Mouse (Mus musculus) activated CD4-positive, CD25-positive, alpha-beta regulatory T cell, adult 4 months (primary cell): ENCODE data around the gene Phb. TPM values are rescaled to one million over a fixed set of nuclear protein-coding genes. Genes with fewer than 3 reads are reported as not detected.

Source experiments
- ATAC-seq: one replicate; pipeline ENCODE4 v1.8.0; 2017
- polyA plus RNA-seq, 2 experiments: library from polyadenylated mRNA; unstranded; fragments of 100-300 nt; shearing (Covaris generic); gene quantifications; one replicate each; pipeline ENCODE4 v1.2.1; 2017

The Phb gene
- 100 to 1,000 TPM; 131 to 144 TPM for polyA plus RNA-seq

DNA sequence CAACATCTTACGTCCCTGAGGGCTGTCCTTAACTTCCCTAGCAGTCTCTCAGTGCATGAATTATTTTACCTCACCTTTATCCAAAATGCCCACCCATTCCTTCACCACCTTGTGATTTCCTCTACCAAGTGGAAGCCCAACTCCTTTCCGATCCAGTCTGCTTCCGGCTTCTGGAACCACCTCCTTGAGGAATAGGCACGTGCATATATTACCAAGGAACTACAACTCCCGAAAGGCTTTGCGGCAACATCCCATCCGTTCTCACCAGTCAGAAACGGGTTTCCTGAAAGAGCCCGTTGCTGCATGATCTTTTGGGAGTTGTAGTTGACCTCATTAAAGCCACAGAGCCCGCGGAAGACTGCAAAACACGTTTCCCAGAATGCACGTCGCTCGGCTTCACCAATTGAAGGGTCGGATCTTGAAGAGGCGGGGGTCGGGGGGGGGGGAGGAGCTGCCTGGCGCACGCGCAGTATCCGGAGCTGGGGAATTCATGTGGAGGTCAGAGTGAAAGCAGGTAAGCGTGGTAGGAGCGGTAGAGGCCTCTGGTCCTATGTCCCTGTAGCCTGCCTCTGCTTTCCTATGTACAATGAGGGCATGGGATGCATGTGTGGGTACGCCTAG, at the start of gene Phb:
Gene Phb, plus strand, starts transcription at position 429 of the 621 bp plus-strand sequence.
- ATAC-seq = peak; percentile 94

DNA sequence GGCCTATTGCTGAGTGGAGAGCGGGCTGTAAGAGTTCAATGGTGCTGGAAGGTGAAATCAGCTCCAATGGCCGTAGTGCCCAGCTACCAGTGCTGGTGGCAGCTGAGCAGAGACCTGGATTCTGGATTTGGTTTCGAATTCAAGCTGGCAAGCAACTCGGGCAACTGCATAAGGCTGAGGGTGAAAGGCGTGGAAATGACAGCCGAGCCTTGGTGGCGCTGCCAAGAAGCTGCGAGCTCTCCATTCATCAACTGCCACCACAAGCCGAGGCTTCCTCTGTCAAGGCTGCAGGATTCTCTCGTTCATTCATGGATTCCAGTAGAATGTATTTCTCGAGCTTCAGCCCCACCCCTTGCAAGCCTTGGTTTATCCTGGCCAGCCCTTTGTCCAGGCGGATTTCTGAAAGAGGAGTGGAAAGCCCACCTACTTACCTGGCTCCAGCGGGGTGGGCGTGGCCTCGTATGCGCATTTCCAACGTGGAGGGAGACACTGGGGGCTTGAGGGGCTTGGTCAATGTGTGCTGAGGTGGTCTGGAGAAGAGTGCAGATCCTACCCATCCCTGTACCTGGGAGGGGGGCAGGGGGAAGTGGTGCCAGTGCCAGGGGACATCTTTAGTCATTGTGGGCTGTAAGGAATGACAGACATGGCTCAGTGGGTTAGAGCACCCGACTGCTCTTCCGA, 48.8 kb upstream of the Phb start:
- ATAC-seq = no peak

DNA sequence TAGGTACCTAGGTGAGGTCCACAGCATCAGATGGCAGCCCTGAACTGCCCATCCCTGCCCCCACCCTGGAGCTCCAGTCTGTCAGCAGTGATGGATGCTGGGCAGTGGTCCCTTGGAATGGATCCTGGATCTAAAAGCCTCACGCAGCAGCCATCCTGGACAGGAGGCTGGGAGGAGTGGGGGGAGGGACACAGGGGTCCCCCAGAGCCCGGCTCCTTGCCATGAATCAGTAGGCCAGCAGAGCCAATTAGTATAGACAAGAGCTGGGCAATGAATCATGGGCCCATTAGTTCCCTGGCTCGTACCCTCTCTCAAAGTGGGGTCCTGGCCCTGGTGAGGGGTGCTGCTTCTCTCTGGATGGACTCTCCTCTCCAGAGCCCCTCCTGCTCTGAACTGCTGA, 47.7 kb upstream of the Phb start:
- ATAC-seq = no peak

DNA sequence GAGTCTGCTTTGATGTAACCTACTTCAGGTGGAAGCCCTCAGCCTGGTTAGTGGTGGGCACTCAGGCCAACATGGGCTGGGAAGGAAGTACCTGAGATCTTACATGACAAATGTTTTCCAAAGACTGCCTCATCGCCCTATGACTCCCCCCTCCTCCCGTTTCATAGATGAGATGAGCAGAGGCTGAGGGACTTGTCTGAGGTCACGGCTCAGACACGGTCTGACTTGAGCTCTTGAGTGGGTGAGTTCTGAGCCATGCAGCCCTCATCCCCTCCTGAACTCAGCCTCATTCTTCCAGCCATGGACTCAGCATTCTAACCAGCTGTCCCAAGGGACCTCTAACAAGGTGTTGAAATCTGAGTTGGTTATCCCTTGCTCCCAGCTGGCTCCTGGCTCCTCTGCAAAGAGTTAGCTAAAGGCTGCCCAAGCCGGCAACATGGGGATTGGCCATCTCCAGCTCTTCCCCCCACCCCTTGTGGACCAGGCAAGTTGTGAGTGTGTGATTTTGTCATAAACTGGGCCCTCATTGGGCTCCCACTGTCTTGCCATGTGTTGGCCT, 46.8 kb upstream of the Phb start:
- ATAC-seq = no peak

DNA sequence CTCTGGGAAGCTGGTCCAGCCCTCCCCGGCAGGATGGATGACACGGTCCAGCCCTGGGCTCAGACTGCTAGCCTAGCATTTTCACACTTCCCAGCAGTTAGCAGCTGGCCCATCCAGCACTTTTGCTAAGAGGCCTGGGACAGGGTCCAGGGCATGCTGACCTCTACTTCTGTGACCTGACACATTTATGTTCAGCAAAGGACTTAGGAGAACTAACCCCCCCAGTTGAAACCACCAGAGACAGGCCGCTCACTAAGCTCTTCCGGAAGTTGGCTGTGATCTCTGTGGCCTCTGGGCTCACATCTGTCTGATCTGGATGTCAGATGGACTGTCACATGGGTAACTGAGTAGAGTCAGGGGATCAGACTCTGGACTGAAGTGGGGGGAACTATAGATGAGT, 45.7 kb upstream of the Phb start:
- no peak for ATAC-seq

DNA sequence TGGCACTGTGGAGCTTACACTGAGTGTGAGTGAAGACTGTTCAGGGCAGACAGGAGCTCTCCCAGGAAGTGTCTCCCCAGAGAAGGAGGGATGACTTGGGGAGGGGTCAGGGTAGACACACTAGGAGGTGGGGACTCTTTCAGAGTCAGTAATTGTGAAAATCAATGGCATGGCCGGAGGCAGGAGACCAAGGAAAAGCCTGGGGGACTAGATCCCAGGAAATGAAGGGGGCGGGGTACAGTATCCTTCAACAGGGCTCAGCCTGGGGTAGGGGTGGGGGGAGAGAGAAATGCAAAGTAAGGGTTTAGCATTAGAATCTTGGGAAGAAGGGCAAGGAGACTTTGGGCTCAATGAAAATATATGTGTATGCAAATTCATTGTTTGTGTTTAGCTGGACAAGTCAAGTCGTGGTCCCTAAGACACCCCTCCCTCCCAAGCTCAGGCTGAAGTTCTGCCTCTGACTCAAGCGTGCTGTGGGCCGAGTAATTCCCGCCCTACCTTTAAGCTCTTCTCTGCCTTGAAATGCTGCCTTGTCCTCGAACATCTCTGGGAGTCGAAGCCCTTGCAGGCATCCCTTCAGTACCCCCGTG, 45.1 kb upstream of the Phb start:
- no peak for ATAC-seq

DNA sequence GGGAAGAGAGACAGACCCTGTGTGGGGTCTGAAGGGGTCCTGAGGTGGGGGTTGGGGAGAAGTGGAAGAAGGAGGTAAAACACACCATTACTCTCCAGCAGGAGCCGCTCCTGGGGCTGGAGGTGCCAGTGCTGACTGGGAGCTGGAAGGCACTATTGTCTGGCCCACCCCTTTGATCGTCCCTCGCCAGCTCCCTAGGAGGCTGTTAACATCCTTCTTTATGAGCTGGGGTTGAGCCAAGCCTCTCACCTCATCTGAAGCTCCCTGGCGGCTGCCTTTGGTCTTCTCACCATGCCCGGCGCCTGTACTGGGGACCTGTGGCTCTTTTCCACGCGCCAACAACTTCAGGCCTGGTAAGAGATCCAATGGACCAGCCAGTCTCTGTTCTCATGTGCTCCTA, 44.3 kb upstream of the Phb start:
- ATAC-seq = no peak

DNA sequence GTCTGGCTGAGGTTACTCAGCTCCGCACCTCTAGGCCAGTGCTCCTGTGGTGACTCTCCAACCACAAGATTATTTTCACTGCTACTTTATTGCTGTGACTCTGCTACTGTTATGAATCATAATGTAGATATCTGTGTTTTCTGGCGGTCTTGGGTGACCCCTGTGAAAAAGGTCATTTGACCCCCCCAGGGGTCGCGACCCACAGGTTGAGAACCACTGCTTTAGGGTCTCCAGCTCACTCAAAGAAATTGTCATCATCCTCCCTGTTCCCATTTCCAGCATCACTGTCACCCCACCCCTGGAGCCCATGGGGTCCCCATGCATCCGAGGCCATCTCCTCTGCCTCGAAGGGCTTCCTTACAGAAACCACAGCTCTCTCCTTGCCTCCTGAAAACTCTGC, 36.2 kb upstream of the Phb start:
- ATAC-seq = no peak

DNA sequence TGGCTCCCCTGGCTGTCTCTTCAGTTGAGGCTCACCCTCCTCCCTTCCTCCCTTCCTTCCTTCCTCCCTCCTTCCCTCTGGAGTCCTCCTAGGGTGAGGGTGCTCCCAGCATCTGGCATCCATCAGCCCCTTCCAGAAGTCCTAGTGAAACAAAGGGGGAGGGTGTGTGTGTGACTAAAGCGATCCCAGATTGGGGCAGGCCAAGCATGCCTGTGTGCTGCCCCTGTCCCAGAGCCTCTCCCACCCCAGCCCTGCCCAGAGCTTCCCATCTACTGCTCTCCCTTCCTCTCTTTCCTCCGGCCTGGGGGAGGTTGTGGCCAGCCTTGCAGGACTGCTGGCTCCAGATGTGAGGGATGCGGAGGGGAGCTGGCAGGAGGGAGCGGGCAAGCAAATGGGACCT, 35.5 kb upstream of the Phb start:
- no peak for ATAC-seq

DNA sequence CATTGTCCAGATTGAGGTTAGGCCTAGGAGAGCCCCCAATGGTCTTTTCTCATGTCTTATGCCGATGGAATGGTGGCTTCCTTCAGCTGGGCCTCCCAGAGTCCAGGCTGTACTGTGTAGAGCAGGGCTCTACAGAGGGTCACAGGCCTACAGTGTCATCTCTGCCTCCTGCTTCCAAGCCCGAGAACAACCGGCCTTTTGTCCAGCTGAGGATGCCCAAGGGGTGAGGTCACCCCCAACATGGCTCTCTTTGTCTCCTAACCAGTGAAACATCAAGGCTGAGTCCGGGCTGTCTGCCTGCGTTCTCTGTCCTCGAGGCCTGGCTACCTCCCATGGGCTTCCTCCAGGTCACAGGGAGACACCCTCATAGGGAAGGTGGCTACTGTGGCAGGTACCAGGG, 34.3 kb upstream of the Phb start:
- ATAC-seq = no peak

DNA sequence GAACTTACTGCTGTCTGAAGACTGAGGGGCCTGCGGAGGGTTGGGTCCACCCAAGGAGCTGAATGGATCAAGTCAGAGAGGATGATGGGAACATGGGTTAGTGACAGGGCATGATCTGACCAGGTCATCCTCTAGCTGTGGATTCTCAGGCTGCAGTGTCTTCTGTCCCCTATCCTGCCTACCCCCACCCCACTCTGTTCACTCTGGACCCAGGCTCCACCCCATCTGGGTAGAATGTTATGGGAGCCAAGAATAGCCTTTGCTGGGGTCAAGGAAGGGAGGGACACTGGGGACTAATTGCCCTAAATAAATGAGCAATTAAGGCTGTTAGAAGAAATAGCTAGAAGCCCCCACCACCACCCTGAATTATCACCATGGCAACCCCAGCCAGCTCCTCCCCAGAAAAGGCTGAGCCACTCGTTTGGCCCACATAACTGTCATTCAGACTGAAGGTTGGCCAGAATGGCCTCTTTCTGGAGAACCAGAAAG, 33.2 kb upstream of the Phb start:
- no peak for ATAC-seq

DNA sequence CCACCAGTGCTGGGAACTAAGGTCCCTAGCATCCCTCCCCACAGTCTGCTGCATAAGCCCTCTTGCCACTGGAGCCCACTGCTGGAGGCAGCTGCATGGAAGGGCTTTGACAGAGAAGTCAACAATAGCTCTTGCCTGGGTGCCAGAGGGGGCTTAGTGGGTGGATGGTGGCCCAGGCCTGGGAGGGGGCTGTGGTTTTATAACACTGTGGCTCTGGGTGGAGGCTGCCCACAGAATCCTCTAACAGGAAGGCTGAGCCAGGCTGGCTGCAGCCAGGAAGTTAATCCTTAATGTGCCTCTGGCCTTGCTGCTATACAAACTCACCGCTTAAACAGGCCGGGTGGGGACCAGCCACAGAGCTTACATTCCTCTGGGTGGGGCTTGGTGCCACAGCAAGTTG, 31.7 kb upstream of the Phb start:
- no peak for ATAC-seq

DNA sequence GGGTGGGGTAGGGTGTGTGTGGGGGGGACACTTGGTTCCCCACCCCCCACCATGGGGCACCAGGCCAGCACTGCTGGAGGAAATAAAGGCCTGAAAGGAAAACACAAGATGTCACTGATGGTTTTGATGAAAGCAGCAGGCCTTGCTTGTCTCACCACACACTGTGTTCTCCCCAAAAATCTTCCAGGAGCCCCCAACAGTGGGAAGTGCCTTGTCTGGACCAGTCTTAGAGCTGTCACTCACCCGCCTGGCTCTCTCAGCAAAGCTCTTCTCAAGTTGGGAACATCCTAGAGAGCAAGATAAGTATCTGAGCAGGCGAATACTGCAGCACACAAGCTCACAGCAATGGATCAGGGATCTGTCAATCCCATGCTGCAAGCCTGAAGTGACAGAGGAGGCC, 26.0 kb upstream of the Phb start:
- ATAC-seq = no peak

DNA sequence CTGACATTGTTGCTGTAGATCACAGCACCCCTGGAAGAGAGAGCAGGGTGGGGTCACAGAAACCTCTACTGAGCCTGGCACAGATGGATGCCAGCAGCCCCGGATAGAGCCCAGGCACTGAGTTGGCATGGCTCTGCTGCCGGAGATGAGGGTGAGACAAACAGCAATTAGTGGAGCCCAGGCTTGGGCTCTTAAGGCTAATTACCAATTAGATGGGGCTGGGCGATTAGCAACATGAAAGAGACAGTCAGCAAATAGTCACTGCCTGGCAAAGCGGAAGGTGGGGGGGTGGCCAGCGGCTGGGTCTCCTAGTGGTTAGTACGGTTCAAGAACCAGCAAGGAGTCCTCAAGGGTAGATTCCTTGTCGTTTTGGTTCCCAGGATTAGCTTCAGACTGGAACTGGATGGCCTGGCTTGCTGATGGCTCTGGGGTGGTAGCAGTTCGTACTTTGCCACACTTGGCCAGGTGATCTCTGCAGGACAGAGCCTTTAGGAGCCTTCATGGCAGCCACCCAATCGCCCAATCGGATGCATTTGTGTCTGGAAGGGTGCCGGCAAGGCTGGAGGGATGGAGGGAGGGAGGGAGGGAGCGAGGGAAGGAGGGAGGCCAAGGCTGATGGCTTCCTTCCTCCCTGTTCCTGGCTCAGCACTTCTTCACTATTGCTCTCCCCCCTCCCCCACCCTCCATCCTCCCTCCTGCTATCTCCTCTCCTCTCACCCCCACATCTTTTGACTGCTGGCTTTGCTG, 24.1 kb upstream of the Phb start:
- ATAC-seq = no peak

DNA sequence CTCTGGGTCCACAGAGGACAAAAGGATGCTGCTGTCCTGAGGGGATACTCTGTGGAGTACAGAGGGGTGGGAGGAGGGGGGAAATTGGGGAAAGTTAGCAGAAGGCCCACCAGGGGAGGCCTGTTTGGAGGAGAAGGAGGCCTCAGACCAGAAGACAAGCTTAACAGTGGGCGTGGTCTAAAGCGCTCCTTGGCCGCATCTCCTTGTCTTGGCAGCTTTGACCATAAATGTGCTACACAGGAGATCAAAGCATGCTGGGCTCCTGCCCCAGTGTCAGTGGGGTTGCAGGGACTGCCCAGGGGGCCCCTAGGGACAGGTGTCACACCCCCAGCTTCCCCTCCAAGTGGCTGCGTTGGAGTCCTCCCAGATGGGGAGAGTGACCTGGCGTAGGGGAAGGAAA, 22.9 kb upstream of the Phb start:
- ATAC-seq = no peak

DNA sequence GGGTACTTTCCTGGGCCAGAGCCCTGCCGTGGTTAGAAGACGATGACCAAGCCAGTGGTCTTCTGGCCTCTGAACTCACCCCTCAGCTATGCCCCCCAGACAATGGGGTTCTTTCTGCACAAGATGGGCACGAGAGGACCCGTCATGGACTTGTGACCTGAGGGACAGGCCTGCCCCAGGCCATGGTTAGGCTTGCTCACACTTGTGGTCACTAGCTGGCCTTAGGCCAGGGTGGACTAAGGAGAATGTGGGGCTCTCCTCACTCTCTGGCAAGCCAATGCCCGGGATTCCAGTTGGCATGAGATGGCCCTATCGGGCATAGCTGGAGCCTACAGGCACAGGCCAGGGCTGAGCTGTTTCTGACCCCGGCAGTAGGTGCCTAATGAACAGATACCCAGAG, 22.4 kb upstream of the Phb start:
- no peak for ATAC-seq

DNA sequence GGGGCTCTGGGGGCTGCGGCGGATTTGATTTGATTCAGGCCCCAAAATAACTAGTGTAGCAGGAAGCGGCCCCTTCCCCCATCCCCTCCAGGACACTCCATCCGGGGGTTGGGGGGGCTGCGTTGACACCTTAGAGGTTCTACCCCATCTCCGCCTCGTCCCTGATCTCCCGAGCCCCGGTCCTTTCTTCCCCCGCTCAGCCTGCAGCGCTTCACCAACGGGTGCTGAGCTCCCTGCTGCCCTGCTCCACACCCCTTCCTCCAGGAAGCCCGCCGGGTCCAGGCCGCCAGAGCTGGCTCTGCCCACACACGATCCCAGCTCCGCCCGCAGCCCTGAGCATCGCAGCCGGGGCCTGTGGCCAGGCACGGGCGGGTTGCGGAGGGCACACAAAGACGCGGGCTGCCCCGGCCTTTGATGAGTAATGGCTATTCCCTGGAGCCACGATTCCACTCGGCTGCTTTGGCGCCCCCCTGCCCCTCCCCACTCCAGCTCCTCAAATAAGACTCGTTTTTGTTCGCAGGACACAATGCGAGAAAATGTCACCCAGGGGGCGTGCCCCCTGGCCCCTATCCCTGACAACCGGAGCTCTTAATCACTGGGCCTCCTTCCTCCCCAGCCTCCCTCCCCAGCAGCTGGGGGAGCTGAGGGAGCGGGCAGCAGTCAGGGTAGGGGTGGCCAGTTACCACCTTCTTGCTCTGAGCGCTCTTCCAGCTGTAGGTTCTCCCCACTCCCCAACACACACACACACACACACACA, 21.2 kb upstream of the Phb start:
- ATAC-seq = no peak

DNA sequence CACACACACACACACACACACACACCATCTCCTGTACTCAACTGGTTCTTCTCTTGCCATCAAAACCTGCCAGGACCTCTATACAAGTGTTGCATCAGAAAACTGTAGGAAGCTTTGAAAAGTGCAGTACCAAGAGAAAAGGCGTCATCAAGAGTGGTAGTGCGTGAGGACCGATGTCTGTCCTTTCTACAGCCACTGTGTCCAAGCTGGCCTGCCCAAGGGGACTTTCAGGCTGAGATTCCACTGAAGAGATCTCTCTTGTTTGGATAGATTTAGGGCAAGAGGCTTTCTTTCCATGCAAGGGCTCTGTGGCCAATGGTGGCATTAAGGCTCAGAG, 20.6 kb upstream of the Phb start:
- ATAC-seq = no peak

DNA sequence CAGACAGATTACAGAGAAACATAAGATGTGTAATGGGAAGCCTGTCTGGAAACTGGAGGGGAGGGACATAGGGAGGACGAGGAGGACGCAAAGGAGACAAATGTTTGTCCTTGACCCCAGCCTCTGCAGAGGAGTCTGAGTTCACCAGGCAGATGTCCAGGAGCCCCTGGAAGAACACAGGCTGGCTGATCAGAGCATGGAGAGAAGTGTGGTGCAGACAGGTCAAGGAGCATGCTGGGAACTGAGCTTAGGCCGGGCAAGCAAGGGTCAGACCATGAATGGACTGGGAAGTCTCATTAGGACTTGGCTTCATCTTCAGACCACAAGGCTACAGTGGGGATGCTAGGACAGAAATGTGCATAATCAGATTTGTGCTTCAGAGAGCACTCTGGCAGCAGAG, 19.0 kb upstream of the Phb start:
- ATAC-seq = no peak

DNA sequence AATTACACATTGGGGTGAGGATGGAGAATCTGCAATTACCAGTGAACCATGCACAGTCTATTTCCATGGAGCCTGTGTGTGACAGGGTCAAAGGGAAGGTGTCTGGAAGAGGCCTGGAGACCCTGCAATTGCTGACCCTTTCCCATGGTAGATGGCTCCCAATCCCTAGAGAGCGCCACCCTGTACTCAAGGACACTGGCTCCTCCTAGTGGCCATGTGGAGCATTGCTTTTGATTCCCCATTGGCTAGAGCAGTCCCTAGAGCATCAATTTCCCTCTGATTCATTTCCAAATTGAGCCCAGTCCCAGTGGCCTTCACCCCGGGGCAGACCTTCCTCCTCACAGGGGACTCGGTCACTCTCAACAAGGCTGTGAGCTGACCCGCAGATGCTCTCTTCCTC, 17.9 kb upstream of the Phb start:
- ATAC-seq = no peak

DNA sequence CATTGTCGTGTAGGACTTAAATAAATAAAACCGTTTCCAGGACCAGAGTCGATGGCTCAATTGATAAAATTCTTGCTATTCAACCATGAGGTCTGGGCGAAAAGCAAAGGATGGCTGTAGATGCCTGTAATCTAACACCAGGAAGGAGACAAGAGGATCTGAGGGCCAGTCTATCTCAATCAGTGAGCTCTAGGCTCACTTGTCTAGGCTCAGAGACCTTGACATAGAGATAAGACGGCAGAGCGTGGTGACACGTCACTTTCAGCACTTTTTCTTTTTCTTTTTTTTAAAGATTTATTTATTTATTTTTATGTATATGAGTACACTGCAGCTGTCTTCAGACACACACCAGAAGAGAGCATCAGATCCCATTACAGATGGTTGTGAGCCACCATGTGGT, 17.2 kb upstream of the Phb start:
- ATAC-seq = no peak

DNA sequence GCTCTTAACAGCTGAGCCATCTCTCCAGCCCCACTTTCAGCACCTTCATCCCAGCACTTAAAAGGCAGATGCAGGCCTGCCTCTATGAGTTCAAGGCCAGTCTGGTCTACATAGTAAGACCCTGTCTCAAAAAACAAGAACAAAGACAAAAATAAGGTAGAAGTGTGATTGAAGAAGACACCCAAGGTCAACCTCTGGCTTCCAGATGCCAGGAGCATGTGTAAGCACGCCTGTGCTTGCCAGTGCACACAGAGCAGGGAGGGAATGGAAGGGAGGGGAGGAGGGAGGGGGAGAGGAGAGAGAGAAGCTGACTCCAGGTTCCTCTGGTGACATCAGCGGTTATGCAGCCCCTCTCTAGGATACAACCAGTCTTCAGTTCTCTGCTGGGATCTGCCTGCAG, 16.8 kb upstream of the Phb start:
- no peak for ATAC-seq

DNA sequence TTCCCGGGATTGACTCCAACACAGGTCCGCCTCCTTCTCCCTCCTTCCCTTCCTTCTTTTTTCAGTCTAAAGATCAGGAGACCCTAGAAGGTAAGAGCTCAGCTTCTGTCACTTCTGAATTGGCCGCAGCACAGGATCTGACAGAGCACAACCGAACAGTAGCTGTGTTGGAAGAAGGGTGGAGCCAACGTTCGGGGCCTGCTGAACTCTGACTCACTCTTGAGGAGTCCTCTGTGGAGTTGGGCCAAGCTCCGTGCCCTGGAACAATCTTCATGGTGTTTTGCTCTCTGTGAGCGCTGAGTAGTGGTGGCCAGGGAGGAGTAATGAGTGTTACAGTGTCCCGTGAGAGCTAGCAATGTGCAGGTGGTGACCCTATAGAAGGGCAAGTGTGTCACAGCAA, 15.8 kb upstream of the Phb start:
- no peak for ATAC-seq
